Mouse (Mus musculus) erythroblast, adult 5-6 weeks (primary cell): ENCODE data around the gene Scube3. TPM values are rescaled to one million over a fixed set of nuclear protein-coding genes. Genes with fewer than 3 reads are reported as not detected.

Experiments used
- ATAC-seq: replicated peaks from 2 replicates; pipeline ENCODE4 v1.8.0; 2016; ENCODE audit warnings: moderate number of reproducible peaks, mild to moderate bottlenecking, moderate TSS enrichment, inconsistent platforms; ENCODE audit not compliant: poor library complexity, low FRiP score, severe bottlenecking
- total RNA-seq, 2 experiments: library from RNA; stranded (forward) in 1 of 2; stranded (reverse) in 1 of 2; fragments of 150-400 nt in 1 of 2; fragments of 200-764, 138-1000 nt in 1 of 2; gene quantifications; 2 replicates each; pipeline versions ENCODE4 v1.2.3 to v1.2.4; 2015 to 2017; ENCODE audit warnings: low replicate concordance in 2 of 2

Scube3 gene
- total RNA-seq, 2 experiments from 2014 or later: not detected

DNA sequence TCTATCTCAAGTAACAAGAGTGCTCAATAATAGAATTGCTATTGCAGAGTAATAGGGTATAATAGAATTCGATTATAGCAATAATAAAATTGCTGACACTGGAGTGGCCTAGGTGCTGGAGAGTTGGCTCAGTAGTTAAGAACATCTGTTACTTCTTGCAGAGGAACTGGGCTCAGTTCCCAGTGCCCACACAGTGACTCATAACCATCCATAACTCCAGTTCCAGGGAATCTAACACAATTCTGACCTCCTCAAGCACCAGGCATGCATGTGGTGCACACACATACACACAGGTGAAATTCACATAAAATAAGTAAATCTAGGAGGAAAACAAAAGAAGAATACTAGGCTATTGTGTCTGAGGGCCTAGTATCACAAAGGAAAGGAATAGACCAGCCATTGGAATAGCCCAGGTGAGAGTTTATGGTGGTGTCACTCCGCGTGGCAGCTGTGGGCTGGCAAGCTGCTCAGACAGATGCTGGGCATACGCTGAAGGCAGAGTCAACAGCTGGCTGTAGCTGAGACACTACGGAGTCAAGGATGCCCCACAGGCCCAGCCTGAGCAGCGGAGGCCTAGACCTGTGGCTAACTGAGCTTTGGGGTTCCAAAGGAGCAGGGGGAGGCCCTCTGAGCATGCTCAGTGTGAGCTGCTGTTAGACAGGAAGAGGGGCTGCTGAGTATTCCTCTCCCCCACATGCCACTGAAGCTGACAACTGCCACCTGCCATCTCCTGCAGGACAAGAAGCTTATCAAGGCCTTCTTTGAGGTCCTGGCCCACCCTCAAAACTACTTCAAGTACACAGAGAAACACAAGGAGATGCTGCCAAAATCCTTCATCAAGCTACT is 28.7 kb downstream of the Scube3 start:
- ATAC-seq: no peak

DNA sequence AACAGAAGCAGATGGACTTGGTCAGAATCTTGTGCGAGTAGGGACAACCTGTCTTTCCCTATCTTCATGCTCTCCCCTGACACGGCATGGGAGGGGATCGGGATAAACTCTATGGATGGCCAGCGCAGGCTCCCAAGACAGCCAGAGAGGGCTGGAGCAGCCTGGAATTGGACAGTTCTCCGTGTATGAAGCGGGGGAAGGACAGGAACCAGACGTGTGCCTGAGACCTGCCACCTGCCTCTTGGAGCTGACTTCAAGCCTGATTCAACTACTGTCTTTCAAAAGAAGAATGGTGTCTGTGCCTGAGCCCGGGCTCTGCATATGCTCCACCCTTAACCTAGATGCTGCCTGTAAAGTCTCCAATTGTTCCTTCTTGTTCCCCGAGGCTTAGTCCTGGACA is 30.7 kb downstream of the Scube3 start:
- no peak for ATAC-seq

GRCm38 (mm10) chr17:28176775-28177539 is 35.0 kb downstream of the Scube3 start, which contains the start of gene Zfp523:
Gene Zfp523 (plus strand): TSS chr17:28177129.
- ATAC-seq: peak; percentile 64; the same call in 1 of the 2 replicates

DNA sequence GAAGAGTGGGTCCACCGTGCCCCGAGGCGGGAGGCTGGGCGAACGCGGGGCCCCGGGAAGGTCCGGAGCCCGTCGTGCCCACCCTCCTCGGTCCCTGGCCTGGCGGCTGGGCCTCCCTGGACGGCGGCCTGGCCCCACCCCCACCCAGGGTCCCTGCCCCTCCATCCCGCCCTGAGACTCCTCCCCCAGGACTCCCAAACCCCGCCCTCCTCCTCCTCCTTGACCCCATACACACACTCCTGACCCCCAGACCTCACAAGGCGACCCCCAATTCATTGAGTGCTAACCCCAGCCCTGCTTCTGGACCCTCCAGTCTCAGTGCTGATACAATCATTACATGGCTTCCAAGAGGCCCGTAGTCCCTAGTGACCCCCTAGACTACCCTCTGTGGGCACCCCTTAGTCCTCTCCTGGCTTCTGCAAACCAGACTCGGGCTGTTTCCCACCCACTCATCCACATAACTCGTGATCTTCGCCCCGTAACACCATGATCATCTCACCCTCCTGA is 35.7 kb downstream of the Scube3 start:
- ATAC-seq: no peak

GRCm38 (mm10) chr17:28180331-28180730 is 38.4 kb downstream of the Scube3 start:
- no peak for ATAC-seq

- ATAC-seq: no peak
These were observed 39.0 kb downstream of the Scube3 start for GRCm38 (mm10) chr17:28180783-28181544.

GRCm38 (mm10) chr17:28184971-28185638 is 43.2 kb downstream of the Scube3 start:
- ATAC-seq: no peak

- no peak for ATAC-seq
These were observed 46.4 kb downstream of the Scube3 start for GRCm38 (mm10) chr17:28188313-28188712.

DNA sequence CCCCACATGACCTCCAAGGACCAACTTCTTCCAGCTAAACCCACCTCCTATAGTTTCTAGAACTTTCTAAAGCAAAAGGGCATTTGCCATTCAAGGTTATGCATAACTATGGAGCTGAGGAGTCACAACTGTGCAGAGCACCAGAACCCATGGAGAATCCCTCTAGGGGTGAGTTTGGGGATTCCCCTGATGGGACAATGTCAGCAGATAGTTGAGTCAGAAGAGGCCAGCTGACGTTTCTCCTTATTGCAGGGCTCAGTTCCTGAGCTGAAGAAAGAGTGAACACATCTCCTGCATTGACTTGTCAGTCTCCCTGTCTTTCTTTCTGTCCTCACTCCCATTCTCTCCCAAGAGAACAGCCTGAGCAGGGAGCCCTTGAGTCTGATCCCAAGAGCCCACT is 50.8 kb downstream of the Scube3 start:
- no peak for ATAC-seq

GRCm38 (mm10) chr17:28193559-28193958 is 51.6 kb downstream of the Scube3 start:
- no peak for ATAC-seq

- ATAC-seq: no peak
These were observed 53.1 kb downstream of the Scube3 start for GRCm38 (mm10) chr17:28195033-28195432.

DNA sequence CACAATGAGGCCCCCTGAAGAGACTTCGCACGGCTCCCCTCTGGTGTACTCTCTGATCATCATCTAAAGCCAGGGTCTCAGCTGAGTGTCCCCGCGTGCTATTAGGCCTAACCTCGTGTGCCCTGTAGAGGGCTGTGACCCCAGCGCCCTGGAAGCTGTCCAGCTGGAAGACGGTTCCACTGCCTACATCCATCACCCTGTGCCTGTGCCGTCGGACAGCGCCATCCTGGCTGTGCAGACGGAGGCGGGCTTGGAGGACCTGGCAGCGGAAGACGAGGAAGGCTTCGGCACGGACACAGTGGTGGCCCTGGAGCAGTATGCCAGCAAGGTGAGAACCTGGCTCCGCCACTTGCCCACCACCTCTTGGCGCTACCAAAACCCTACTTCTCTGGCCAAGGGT is 55.7 kb downstream of the Scube3 start:
- no peak for ATAC-seq

GRCm38 (mm10) chr17:28201982-28202381 is 60.0 kb downstream of the Scube3 start:
- ATAC-seq: no peak

- ATAC-seq: peak; percentile 76
These were observed 62.2 kb downstream of the Scube3 start for GRCm38 (mm10) chr17:28204052-28204720.

- no peak for ATAC-seq
These were observed 63.5 kb downstream of the Scube3 start for GRCm38 (mm10) chr17:28205443-28205842.

- ATAC-seq: no peak
These were observed 65.2 kb downstream of the Scube3 start for GRCm38 (mm10) chr17:28207092-28207491.

DNA sequence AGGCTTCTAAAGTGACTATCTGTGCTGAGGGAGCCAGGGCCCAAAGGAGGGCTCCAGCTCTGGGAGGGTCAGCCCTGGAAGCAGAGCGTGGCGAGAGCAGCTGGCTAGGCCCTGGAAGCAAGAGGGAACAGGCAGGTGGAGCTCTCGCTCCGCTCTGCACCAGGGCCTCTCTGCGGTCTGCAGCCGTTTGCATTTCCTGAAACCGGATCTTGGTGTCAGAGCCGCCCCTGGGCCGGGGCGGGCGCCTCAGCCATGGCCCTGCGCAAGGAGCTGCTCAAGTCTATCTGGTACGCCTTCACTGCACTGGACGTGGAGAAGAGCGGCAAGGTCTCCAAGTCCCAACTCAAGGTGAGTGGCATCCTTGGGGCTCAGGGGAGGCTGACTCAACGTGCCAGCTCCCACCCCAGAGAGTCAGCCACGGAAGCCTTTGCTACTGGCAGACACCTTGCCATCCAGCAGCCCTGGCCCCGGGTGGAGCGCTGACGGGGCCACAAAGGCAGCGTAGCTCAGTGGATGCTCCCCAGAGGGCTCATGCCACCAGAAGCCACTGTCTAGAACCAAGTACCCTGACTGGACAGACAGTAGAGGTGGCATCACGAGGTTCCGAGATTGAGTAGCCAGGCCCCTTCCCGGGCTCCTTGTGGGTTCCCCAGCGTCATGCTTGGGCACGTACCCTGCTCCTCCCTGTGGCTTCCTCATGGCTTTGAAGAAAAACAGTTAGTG is 65.8 kb downstream of the Scube3 start, which contains the start of gene Def6:
Gene Def6 (plus strand): TSS at position 188 of the 723 bp plus-strand sequence.
- no peak for ATAC-seq

DNA sequence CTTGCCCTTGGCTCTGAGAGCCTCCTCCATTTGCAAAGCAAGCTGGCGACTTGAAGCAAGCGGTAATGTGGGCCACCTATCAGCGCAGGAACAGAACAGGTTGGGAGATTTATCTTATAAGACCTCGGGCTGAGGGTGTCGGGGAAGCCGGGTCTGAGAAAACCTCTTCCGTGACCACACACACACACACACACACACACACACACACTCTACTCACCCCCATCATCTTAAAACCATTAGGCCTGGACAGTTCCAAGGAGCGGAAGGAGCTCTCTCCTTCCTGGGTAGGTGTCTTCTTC is 66.3 kb downstream of the Scube3 start:
- no peak for ATAC-seq
